Mouse (Mus musculus) gastrocnemius, adult 18-20 months (tissue): Measurements from ENCODE around the gene U2af1l4. TPM values are rescaled to one million over a fixed set of nuclear protein-coding genes. Genes with fewer than 3 reads are reported as not detected.

Experiments used
- DNase-seq: peaks from one replicate; pipeline ENCODE4 v3.0.0; 2021; ENCODE audit warnings: low spot score
- long read RNA-seq, 2 experiments: library from polyadenylated mRNA; stranded (forward); transcript quantifications; one replicate each; pipeline ENCODE4 v2.0.0; 2021
- total RNA-seq, 2 experiments: library from RNA; stranded (reverse); gene quantifications; 2 replicates each; pipeline ENCODE4 v1.2.3; 2021

Gene U2af1l4
- total RNA-seq: 10 to 100 TPM; 50.9 to 53.6 TPM
- long read RNA-seq, experiment 1, transcript U2af1l4-201 (8 exons, 884 nt): major isoform, 32 of 47 reads
- long read RNA-seq, experiment 1, partial matches to known transcripts: 1 of 47 reads
- long read RNA-seq, experiment 1, other reads (novel, unspliced or antisense): 7 of 47 reads
- long read RNA-seq, experiment 2, transcript U2af1l4-201 (8 exons, 884 nt): major isoform, 33 of 40 reads
- long read RNA-seq, experiment 2, partial matches to known transcripts: 2 of 40 reads
- long read RNA-seq, experiment 2, other reads (novel, unspliced or antisense): 3 of 40 reads

DNA sequence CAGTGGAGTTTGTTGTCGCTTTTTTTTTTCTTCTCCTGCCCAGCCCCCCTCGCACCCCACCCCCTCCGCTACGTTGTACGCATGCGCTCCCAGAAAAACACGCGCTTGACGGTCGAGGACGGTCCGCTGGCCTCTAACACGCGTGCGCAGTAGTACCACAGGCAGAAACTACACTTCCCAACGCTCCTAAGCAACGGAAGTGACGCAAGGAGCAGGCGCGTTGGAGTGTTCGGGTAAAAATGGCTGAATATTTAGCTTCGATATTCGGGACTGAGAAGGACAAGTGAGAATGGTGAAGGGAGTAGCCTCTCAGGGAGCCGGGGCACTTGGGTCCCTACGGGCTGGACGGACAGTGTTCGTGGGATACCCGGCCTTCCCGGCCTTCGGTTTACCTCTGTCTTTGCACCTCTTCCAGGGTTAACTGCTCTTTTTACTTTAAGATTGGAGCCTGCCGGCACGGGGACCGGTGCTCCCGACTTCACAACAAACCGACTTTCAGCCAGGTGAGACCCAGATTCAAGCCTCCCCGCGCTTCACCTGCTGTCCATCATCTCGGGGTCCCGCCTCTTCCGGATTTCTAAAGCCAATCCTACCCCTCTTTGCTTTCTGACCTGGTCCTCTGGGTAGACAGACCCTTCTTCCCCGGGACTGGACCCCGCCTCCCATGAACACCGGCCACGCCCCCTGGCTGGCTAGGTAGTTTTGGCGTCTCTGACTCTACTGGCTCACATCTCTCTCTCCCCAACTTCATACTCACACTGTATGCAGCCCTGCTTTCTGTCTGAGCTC, at the start of gene U2af1l4, which contains the start of the genes Gm49396 and Psenen:
U2af1l4 (plus strand) TSS at position 185 of the 789 bp plus-strand sequence.
Gm49396 (plus strand) TSS at position 228 of the 789 bp plus-strand sequence.
Psenen (minus strand) TSS at position 511 of the 789 bp plus-strand sequence.
- peak; percentile 97 for DNase-seq

- DNase-seq: no peak
These were observed 47.9 kb upstream of the U2af1l4 start for GRCm38 (mm10) chr7:30515003-30515760.

DNA sequence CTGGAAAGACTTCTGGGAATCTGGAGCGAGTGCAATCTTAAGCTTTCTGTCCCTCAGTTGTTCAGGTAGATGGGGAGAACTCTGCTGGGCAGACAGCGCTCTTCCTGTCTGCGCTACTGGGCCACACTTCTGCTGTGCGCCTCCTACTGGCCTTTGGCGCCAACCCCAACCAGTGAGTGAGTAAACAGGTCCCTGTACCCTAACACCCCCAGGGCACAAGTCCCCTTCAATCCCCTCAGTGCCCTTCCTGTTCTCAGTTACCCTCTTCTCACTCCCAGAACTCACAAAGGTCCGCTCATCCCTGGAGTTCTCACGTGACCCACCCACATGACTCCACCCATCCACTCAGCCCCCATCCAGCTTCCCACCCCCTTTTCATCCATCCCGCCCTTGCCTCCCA, 44.8 kb upstream of the U2af1l4 start:
- no peak for DNase-seq

GRCm38 (mm10) chr7:30520396-30520795, 42.7 kb upstream of the U2af1l4 start:
- DNase-seq: no peak

- DNase-seq: no peak
These were observed 42.2 kb upstream of the U2af1l4 start for GRCm38 (mm10) chr7:30520856-30521255.

- no peak for DNase-seq
These were observed 40.2 kb upstream of the U2af1l4 start for GRCm38 (mm10) chr7:30522871-30523270.

GRCm38 (mm10) chr7:30524487-30524886, 38.6 kb upstream of the U2af1l4 start:
- no peak for DNase-seq

DNA sequence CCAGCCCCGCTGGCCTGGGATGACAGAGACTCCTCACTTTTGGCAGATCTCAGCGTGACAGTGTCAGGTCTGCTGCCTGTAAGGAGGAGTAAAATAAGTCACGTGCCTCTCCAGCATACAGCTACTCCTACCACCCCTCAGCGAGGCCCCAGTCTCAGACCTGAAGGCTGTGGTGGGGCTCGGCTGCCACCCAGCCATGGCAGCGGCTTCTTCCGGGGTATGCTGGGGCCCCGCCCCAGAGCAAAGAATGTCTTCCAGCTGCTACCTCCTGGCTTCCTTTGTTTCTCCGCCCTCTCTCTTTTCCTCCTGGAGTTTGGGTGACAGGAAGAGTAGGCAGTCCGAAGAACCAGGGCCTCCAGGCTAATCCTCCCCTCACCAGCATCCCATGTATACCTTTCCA, 37.1 kb upstream of the U2af1l4 start:
- no peak for DNase-seq

DNA sequence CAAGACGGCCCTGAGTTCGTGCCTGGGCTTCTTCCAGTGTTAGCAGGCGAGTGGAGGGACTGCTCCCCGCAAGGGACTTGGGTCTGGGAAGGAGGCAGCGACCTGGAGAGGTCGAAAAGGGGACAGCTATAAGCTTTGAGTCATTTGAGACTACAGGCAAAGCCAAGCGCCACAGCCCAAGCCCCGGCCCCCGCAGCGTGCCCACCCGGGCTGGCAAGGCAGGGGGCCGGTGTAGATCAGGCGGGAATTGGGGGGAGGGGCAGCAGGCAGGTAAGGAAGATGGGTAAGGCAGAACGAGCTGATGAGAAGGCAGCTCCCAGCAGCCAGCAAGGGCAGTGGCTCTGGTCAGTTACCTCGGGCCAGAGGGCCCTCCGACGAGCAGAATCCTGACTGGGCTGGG, 36.7 kb upstream of the U2af1l4 start:
- DNase-seq: no peak

GRCm38 (mm10) chr7:30526981-30527380, 36.1 kb upstream of the U2af1l4 start:
- no peak for DNase-seq

GRCm38 (mm10) chr7:30531291-30531815, 31.7 kb upstream of the U2af1l4 start:
- no peak for DNase-seq

DNA sequence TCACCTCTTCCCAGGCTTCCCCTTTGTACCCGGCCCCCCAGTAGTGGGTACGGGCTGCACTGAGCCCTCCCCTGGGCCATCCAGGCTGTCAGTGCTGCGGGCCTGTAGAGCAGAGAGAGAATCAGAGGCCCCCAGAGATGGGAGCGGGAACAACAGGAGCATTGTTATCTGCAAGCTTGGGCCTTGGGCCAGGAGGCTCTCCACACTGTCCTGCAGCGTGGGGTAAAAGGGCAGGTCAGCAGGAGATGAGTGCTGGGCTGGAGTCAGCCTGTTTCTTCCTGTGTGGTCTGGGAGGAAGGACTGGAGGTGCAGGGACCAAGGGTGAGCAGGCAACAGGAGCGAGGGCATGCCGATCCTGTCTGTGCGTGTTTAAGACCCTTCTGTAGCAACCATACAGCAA, 30.2 kb upstream of the U2af1l4 start:
- DNase-seq: no peak

DNA sequence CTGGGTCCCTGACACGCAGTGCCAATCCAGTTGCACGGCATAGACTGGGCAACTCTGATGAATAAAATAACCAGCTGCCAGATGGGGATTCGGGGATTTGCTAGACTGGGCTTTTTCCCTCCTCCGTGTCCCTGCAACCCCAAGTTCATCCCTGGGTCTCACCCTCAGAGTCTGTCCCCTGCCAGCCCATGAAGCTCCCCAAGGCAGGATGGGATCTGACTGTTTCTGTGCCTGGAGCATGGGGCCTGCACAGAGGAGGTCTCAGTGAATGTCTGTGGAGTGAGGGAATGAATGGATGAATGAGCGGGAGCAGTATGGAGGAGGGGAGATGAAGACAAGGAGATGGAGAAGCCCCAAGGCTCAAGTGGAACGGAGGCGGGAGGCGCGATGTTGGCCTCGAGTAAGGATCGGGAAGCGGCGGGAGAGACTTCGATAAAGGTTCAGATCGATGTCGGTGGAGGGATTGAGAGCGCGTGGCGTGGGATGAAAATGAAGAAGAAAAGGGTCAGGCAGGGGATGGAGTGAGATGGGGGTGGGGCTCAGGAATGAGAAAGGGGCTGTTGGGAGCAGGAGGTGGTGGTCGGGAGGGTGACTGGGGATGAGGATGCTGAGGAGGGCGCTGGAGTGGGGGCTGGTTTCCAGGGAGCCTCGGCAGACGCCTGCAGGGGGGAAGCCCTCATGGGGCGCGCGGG, 29.0 kb upstream of the U2af1l4 start:
- DNase-seq: no peak

DNA sequence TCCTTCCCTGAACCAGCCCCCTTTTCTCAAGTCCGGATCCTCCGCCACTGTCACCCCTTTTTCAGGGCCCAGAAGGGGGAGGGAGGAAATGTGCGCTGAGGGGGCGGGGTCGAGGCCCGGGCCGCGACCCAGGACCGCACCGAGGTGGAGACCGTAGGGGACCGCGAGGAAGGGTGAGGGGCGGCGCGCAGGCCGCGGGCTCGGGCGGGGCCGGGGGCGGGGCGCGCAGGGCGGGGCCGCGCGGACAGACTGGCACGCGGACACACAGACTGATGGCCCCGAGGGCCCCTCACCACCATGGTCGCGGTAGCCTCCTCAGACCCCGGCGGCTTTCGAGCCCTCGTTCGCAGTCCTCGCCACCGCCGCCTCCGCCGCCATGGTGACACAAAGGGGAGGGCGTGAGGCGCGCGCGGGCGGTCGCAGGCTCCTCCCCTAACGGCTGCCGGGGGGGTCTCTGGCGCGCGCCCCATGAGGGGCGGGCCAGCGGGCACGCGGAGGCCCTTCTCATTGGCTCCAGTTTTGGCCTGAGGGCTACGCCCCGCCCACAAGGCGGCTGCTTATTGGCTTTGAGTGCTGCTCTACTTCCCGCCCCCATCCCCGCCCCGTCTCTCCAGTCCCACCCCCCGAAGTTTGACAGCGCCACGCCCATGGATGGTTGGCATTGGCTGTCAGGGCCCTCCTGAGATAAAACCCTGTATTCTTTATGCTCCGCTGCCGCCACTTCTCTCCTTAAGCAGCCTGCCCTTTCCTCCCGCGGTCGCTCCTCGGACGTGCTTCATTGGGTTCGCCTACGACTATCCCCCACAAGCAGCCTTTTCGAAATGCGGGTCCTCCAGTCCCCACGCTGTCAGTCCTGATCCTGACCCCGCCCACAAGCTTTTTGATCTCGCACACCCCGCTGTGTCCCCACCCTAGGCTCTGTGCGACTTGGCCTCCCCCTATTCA, 28.2 kb upstream of the U2af1l4 start, which contains the start of gene Arhgap33:
Arhgap33 (minus strand) TSS at position 428 of the 945 bp plus-strand sequence.
- peak; percentile 92 for DNase-seq

- DNase-seq: no peak
These were observed 22.5 kb upstream of the U2af1l4 start for GRCm38 (mm10) chr7:30540572-30540971.

GRCm38 (mm10) chr7:30544327-30544726, 18.8 kb upstream of the U2af1l4 start:
- no peak for DNase-seq

GRCm38 (mm10) chr7:30549880-30550279, 13.2 kb upstream of the U2af1l4 start:
- no peak for DNase-seq

DNA sequence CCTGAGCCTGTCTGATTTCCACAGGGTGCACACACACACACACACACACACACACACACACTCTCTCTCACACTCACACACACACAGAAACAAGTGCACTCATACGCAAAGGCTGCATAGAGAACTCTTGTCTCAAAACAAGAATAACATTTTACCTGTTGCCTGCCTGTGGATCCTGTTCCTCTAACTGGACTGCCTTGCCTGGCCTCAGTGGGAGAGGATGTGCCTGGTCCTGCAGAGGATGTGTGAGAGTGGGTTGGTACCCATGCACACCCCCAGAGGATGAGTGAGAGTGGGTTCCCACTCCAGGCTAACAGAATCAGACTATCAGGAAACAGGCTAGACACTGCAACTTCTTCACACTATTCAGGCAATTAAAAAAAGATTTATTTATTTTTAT, 12.5 kb upstream of the U2af1l4 start:
- no peak for DNase-seq

GRCm38 (mm10) chr7:30551445-30552101, 11.5 kb upstream of the U2af1l4 start:
- no peak for DNase-seq
